Comparison of ENCODE assay signal across 14 mouse cellular contexts in the genomic region with DNA sequence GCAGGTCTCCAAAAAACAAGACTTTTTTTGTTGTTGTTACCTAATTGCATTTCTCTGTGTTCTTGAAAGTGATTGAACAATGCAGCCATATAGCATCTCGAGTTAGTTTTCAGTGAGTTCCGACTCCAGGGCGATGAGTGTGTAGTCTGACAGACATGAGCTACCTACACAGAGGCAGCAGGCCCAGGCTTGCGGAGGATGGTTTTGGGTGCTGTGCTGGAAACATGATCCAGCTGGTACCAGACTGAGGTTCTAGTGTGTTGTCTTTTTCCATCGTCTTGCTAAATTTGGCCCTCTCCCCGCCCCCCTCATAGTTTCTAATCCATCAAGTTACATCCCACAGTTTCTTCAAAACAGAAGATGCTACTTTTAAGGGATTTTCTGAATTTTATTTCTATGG.
DNase-seq lines count a peak whose midpoint lies in the region.
"Had no signal": no experiment of that assay in that cellular context is flagged by ENCODE, and none has a peak within 500 bp of the region (broad histone marks: within the 10 kb centered on the region; RNA-seq: fewer than 3 reads in every experiment).

No protein-coding gene starts in this region.

- DNase-seq in ZHBTc4 (ENCODE audit: low read depth, low spot score) = peak; percentile 21
- peak; percentile 45 to 77 for DNase-seq in frontal cortex, postnatal 36 days (ENCODE audit: low spot score in 2 of 2)
- peak; percentile 46 to 56 for DNase-seq in layer of hippocampus, postnatal 36 days
- DNase-seq in right cerebral cortex, postnatal 14 days = peak; percentile 14
- DNase-seq in urinary bladder, postnatal 14 days (ENCODE audit: low spot score) = no peak
- no peak for DNase-seq in B cell, adult 2 months
- DNase-seq in natural killer cell, adult 2 months (ENCODE audit: low spot score in 2 of 2) = no peak
- DNase-seq: adrenal gland, postnatal 10 days; cerebellum, adult 9-10 months; forebrain, postnatal 0 days; gastrocnemius, postnatal 36 days; heart, postnatal 4 days; lung, embryonic 14.5 days; thymus, postnatal 14 days had no signal

Comparison
In these comparisons a context has a peak if more than half of its experiments do, and no peak if none do; other contexts are left out.
1. DNase-seq: peak in ZHBTc4 (single experiment), frontal cortex, postnatal 36 days (2 of 2), layer of hippocampus, postnatal 36 days (2 of 2) and right cerebral cortex, postnatal 14 days (single experiment); none in urinary bladder, postnatal 14 days (single experiment), B cell, adult 2 months (0 of 2) and natural killer cell, adult 2 months (0 of 2).